Mouse (Mus musculus) cerebellum, adult 2 months (tissue): Measurements from ENCODE around the gene Xrcc1. TPM values are rescaled to one million over a fixed set of nuclear protein-coding genes. Genes with fewer than 3 reads are reported as not detected.

Experiments used
- DNase-seq, 2 experiments: peaks; one replicate each; pipeline ENCODE4 v3.0.0; 2021
- H3K27ac ChIP-seq: fragments of 200-500 bp; 2 replicates; pipeline ENCODE4 v1.5.1; 2012; ENCODE audit warnings: low read length, control low read depth, inconsistent platforms; ENCODE audit not compliant: insufficient read depth
- H3K27me3 ChIP-seq: fragments of 200-500 bp; 2 replicates; pipeline ENCODE4 v1.6.1; 2012; ENCODE audit warnings: inconsistent platforms, mild to moderate bottlenecking, low read length, moderate library complexity; ENCODE audit not compliant: control insufficient read depth, insufficient read depth
- H3K4me1 ChIP-seq: fragments of 200-500 bp; 2 replicates; pipeline ENCODE4 v1.6.1; 2011; ENCODE audit warnings: low read length; ENCODE audit not compliant: control insufficient read depth, insufficient read depth
- H3K4me3 ChIP-seq: fragments of 200-500 bp; replicated peaks from 2 replicates; pipeline ENCODE3; 2011; ENCODE audit warnings: mild to moderate bottlenecking, low read depth, low read length, control low read depth; ENCODE audit not compliant: insufficient read depth
- CTCF ChIP-seq: fragments of 200-500 bp; IDR thresholded peaks from 2 replicates; pipeline ENCODE4 v1.5.1; 2011; ENCODE audit warnings: low read depth, mild to moderate bottlenecking, control low read depth, low read length, moderate library complexity, borderline replicate concordance; ENCODE audit not compliant: insufficient read depth
- POLR2A ChIP-seq: fragments of 200-500 bp; IDR thresholded peaks from 2 replicates; pipeline ENCODE4 v1.6.1; 2011; ENCODE audit warnings: low read length, control low read depth, borderline replicate concordance; ENCODE audit not compliant: insufficient read depth
- WGBS: fragments of 180-500 bp; shearing (Covaris S2); methylation state at CpG from one replicate; pipeline ENCODE4 v1.1.7; 2018; 5-methylcytosine and 5-hydroxymethylcytosine counted together
- polyA plus RNA-seq: library from polyadenylated mRNA; depleted of rRNA; stranded (reverse); fragments of >200 nt; gene quantifications from 2 replicates; pipeline ENCODE4 v1.2.3, GENCODE M21; 2012; rRNA removed

Gene Xrcc1
- polyA plus RNA-seq = 46.2 and 51.3 TPM in 2 replicates

- Histone ChIP-seq H3K27ac (peak within 1 kb of the TSS; percentile 26; the same call in 1 of the 2 replicates), H3K4me1 (no peaks in the 10 kb centered on the region; the same call in 1 of the 2 replicates), H3K27me3 (no peaks in the 10 kb centered on the region), H3K4me3 (peak within 1 kb of the TSS; percentile 81)
- no peak for TF ChIP-seq POLR2A
- TF ChIP-seq CTCF = no peak
- DNase-seq = peak in 1 of 2 experiments; percentile 36
- 42% methylated on average over 13 of the region's 13 CpGs for WGBS
Observed at GRCm38 (mm10) chr7:24546068-24546614, at the start of gene Xrcc1, which contains the start of gene Pinlyp. TSS of gene Xrcc1 (plus strand) at chr7:24546289. TSS of gene Pinlyp (minus strand) at chr7:24546118.

- DNase-seq = no peak
- WGBS = 42% methylated on average over 43 of the region's 43 CpGs
- no peak overlapping the region for H3K4me3 ChIP-seq
- TF ChIP-seq CTCF = no peak
- TF ChIP-seq POLR2A = no peak
- H3K27me3 ChIP-seq = no peaks in the 10 kb centered on the region
- H3K4me1 ChIP-seq = peaks cover 5% of the 10 kb centered on the region
- H3K27ac ChIP-seq = no peak overlapping the region
Observed at GRCm38 (mm10) chr7:24499856-24500577, 46.1 kb upstream of the Xrcc1 start.

- no peak overlapping the region for H3K27ac ChIP-seq
- 56% methylated on average over 7 of the region's 7 CpGs for WGBS
- no peak for DNase-seq
- H3K27me3 ChIP-seq = no peaks in the 10 kb centered on the region
- H3K4me3 ChIP-seq = no peak overlapping the region
- TF ChIP-seq CTCF (peak; percentile 46; the same call in 1 of the 2 replicates), POLR2A (no peak)
- H3K4me1 ChIP-seq = peaks cover 11% of the 10 kb centered on the region
Observed at GRCm38 (mm10) chr7:24500929-24501328, 45.2 kb upstream of the Xrcc1 start.

GRCm38 (mm10) chr7:24501492-24501891 is 44.6 kb upstream of the Xrcc1 start:
- TF ChIP-seq CTCF (peak; percentile 30; the same call in 1 of the 2 replicates), POLR2A (no peak)
- WGBS = 65% methylated on average over 21 of the region's 21 CpGs
- Histone ChIP-seq H3K27me3 (no peaks in the 10 kb centered on the region), H3K4me3 (no peak overlapping the region), H3K4me1 (peaks cover 10% of the 10 kb centered on the region), H3K27ac (no peak overlapping the region)
- DNase-seq = peak in 1 of 2 experiments; percentile 46

GRCm38 (mm10) chr7:24504004-24504403 is 42.1 kb upstream of the Xrcc1 start:
- TF ChIP-seq POLR2A = no peak
- TF ChIP-seq CTCF = no peak
- WGBS = 12% methylated on average over 10 of the region's 10 CpGs
- no peak for DNase-seq
- Histone ChIP-seq H3K27ac (no peak overlapping the region), H3K4me3 (no peak overlapping the region), H3K4me1 (peaks cover 5% of the 10 kb centered on the region), H3K27me3 (no peaks in the 10 kb centered on the region)

- no peak overlapping the region for H3K27ac ChIP-seq
- no peak for DNase-seq
- no peak overlapping the region for H3K4me3 ChIP-seq
- no peak for TF ChIP-seq POLR2A
- TF ChIP-seq CTCF = no peak
- WGBS = 55% methylated on average over 4 of the region's 4 CpGs
- no peaks in the 10 kb centered on the region for H3K27me3 ChIP-seq
- peaks cover 5% of the 10 kb centered on the region for H3K4me1 ChIP-seq
Observed at GRCm38 (mm10) chr7:24504868-24505267, 41.2 kb upstream of the Xrcc1 start.

GRCm38 (mm10) chr7:24505447-24506064 is 40.5 kb upstream of the Xrcc1 start:
- peak in 1 of 2 experiments; percentile 43 for DNase-seq

GRCm38 (mm10) chr7:24506065-24506459 is 40.0 kb upstream of the Xrcc1 start:
- no peaks in the 10 kb centered on the region for H3K27me3 ChIP-seq
- peak overlapping the region; percentile 75 for H3K4me3 ChIP-seq
- peaks cover 5% of the 10 kb centered on the region for H3K4me1 ChIP-seq
- H3K27ac ChIP-seq = peak overlapping the region; percentile 19; the same call in 1 of the 2 replicates
- peak; percentile 44 to 47 for DNase-seq
- 3% methylated on average over 3 of the region's 3 CpGs for WGBS
- TF ChIP-seq CTCF = no peak
- no peak for TF ChIP-seq POLR2A

More at GRCm38 (mm10) chr7:24505447-24506064, 40.5 kb upstream of the Xrcc1 start:
- TF ChIP-seq POLR2A (no peak), CTCF (no peak)
- H3K27ac ChIP-seq = peak overlapping the region; percentile 19; the same call in 1 of the 2 replicates
- H3K4me1 ChIP-seq = peaks cover 5% of the 10 kb centered on the region
- WGBS = 20% methylated on average over 15 of the region's 15 CpGs
- H3K27me3 ChIP-seq = no peaks in the 10 kb centered on the region
- H3K4me3 ChIP-seq = peak overlapping the region; percentile 43
